Mouse (Mus musculus): ENCODE data around the gene Rap1b.

The Rap1b gene

GRCm38 (mm10) chr10:117781021-117781725 is 64.7 kb downstream of the Rap1b start:
- no peak for DNase-seq

GRCm38 (mm10) chr10:117780306-117780911 is 65.4 kb downstream of the Rap1b start:
- no peak for DNase-seq

- no peak for DNase-seq
Measured at GRCm38 (mm10) chr10:117779581-117780305, 66.1 kb downstream of the Rap1b start.

DNA sequence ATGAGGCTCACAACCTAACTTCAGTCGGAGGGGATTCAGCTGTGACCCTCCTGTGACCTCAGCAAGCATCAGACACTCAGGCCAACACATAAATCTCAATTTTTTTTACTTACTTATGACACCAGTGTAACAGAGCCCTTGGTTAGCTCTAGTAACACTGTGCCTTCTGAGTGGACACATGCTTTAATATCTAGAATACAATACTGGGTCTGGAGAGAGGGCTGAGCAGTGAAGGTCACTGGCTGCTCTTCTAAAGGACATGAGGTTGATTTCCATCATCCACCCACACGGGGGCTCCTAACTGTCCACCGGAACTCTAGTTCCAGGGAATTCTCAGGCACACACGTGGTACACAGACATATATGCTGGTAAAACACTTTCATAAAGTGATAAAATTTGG is 66.9 kb downstream of the Rap1b start:
- no peak for DNase-seq

DNA sequence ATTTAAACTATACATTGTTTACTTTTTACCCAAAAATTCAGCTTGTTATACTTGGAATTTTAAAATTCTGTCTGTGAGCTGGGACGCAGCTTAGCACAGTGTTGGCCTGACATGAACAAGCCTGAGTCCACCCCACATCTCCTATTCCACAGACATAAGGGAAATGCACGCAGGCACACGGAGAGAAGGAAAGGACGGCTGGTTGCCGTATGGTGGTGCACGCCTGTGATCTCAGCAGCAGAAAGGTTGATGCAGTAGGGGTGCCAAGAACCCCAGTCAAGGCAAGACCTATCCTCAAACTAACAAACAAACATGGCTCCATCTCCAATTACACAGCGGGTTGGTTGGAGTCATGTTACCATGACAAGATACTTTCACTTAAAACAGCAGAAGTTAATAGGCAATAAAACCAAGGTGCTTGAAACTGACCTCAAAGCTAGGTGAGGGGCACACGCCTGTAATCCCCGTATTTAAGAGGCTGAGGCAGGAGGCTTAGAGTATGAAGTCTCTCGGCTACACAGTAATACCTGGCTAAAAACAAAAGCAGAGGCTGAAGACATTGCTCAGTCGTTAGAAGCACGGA is 67.4 kb downstream of the Rap1b start:
- no peak for DNase-seq

- no peak for DNase-seq
Measured at GRCm38 (mm10) chr10:117777501-117778327, 68.1 kb downstream of the Rap1b start.

DNA sequence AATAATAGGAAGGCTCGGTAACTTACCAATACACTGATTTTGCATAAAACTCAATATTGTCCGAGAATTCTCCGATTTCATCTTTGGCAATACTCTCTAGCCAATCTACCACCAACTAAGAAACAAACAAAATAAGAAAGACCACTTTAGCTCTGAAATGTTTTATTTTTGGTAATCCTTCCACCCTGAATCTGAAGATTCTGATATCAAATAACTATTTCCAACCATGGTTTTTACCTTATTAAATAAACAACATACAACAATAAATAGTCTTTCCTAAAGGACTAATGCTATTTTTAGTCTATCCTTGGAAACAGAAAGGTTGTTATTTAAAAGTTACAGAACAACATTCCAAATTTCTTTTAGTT is 68.7 kb downstream of the Rap1b start:
- no peak for DNase-seq

DNA sequence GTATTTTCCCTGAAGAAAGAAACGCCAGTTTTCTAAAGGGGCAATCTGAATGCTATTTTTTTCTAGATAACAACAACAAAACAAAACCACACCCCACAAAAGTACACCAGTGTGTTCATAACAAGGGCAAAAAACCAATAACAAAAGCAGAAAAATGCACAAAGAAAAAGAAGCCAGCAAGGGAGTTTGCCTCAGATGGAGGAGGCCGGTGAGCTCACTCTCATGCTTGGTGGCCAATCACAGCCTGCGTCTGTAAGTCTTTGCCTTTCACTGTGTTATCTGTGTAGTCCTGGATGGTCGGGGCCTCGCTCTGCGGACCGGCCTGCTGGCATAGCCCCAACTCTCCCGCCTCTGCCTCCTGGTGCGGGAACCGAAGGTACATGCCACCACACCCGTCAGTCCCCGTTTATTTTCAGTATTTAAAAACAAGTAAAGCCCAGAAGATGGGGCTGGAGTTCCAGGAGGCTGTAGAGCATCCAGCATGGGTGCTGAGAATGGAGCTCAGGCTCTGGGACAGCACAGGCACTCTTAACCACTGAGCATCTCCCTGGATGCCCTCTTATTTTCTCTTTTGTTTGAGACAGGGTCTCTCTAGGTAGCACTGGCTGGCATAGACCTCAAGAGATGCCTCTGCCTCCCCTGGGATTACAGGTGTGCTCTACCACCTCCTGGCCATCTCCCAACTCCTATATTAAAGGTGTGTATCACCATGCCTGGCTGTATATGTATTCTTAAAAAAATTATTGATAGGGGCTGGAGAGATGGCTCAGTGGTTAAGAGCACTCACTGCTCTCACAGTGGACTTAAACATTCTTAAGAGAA is 69.3 kb downstream of the Rap1b start:
- no peak for DNase-seq

DNA sequence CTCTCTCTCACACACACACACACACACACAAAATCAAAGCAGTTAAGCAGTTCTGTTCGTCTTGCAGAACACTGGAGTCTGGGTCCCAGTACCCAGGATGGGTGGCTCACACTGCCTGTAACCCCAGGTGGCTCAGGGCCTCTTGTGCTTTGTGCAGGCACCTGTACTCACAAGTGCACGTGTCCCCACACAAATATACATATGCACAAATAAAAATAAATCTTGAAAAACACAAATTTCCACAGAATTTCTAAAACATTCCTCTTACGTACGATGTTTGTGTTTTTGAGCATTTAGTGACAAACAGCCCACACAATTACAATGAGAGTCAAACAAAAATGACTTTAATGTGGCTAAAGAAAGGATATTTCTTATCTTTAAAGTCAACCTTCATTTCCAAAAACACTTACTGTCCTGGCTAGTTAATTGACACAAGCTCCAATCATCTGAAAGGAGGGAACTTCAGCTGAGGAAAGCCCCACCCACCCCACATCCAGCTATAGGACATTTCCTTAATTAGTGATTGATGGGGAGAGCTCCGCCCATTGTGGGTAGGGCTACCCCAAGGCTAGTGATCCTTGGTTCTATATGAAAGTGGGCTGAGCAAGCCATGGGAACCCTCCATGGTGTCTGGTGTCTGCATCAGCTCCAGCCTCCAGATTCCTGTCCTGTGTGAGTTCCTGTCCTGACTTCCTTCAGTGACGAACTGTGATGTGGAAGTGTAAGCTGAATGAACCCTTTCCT is 70.3 kb downstream of the Rap1b start:
- DNase-seq: no peak

GRCm38 (mm10) chr10:117774817-117775120 is 71.1 kb downstream of the Rap1b start:
- no peak for DNase-seq

DNA sequence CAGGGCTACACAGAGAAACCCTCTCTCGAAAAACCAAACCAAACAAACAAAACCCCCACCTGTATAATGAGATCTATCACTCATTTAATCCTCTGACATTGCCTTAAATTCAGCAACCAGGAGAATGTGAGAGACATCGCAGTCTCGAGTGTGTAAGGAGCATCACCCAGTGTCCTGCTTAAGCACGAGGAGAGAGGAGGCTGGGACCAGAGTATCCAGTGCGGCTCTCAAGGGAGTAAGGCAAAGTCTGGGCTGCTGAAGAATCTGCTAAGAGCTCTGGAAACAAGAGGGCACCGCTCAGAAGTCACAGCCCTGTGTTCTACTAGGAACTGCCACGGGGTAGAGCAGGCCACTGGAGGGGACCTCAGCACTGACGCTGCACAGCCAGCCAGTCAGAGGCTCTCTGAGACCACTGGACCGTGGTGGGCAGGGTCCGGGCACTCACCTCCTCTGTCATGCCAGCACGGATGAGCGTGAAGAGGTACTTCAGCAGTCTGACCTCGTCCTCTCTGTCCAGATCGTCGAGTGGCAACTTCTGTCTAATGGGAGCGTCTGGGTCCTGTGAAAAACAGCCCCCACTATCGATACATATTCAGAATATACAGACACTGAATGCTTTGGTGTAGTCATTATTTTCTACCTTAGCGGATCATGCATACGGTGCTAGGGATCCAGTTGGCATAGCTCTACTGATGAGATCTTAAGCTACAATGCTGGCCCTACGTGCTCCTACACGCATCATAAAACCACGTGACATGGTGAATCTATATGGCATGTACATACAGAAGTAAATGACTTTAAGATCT is 71.6 kb downstream of the Rap1b start:
- DNase-seq: no peak

DNA sequence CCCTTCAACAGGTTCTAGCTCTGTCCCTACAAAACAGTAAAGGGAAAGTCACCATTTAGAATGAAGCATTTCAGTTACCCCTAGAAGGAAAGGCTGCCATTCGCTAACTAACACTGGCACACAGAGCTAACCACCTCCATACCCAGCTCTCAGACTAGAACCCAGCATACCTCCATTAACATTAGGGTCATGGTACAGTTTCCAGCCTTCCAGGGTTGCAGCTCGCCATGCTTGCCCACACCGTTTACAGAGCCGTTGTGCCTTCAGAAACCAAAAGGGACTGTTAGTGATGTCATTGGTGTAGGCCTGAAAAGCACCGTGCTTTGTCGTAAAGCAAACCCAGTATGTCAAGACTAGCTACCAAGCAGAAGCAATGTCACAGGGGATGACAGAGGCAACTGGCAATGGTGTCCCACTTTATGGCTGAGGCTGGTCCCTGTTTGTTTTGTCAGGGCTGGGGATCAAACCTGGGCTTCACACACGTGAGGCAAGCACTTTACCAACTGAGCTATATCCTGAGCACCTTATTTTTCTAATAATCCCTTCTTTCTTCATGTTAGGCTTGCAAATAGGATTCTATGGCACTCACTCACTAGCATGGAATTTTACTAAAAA is 72.6 kb downstream of the Rap1b start:
- no peak for DNase-seq

- no peak for DNase-seq
Measured at GRCm38 (mm10) chr10:117772364-117773105, 73.3 kb downstream of the Rap1b start.

DNA sequence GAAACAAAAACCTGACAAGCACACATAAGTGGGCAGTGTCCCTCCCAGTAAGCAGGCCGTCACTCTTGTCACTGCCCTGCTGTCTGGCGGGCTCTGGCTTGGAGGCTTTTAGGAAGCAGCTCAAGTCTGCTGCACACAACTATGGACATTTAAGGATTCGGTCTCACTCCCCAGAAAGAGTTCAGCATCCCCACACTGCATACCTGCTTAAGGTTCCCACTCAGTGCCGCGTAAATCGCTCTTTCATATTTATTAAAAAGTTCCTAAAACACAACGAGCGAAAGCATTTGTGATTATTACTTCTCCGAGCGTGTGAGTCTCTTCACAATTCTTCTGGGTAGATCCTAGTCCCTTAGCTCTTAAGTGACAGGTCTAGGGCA is 74.7 kb downstream of the Rap1b start:
- DNase-seq: no peak

- no peak for DNase-seq
Measured at GRCm38 (mm10) chr10:117770286-117771130, 75.3 kb downstream of the Rap1b start.

GRCm38 (mm10) chr10:117769541-117770285 is 76.1 kb downstream of the Rap1b start:
- DNase-seq: no peak

GRCm38 (mm10) chr10:117768141-117768440 is 77.7 kb downstream of the Rap1b start:
- no peak for DNase-seq

Measured in cerebellum, adult 11-12 months (tissue).